Mouse (Mus musculus): Measurements from ENCODE around the gene Elovl6. TPM values are rescaled to one million over a fixed set of nuclear protein-coding genes. Genes with fewer than 3 reads are reported as not detected.
A peak's percentile ranks its signal among the peaks of the same experiment; 100 is the strongest.

Gene Elovl6
- total RNA-seq, 2 experiments from 2014 or later: 0.56 to 0.79 TPM

GRCm38 (mm10) chr3:129634260-129634901 lies 102.2 kb downstream of the Elovl6 start:
- intact Hi-C loops (cut with DNase I): no loop called here
- DNase-seq: no peak

- intact Hi-C loops (cut with DNase I): loop anchor here (5.0 kb wide), 1 partner anchor 105 kb away; the partner anchor contains the start of gene Elovl6
- no peak for DNase-seq
Observed at GRCm38 (mm10) chr3:129637446-129637845, 105.3 kb downstream of the Elovl6 start.

GRCm38 (mm10) chr3:129639701-129640100 lies 107.5 kb downstream of the Elovl6 start:
- DNase-seq: no peak
- intact Hi-C loops (cut with DNase I): loop anchor here (5.0 kb wide), 1 partner anchor 107 kb away; the partner anchor contains the start of gene Elovl6

- intact Hi-C loops (cut with DNase I): no loop called here
- DNase-seq: no peak
Observed at GRCm38 (mm10) chr3:129640211-129641000, 108.3 kb downstream of the Elovl6 start.

GRCm38 (mm10) chr3:129641621-129642020 lies 109.5 kb downstream of the Elovl6 start:
- intact Hi-C loops (cut with DNase I): no loop called here
- DNase-seq: no peak

GRCm38 (mm10) chr3:129645409-129645808 lies 113.3 kb downstream of the Elovl6 start:
- intact Hi-C loops (cut with DNase I): no loop called here
- no peak for DNase-seq

GRCm38 (mm10) chr3:129646781-129647180 lies 114.6 kb downstream of the Elovl6 start:
- intact Hi-C loops (cut with DNase I): no loop called here
- DNase-seq: no peak

GRCm38 (mm10) chr3:129647312-129647711 lies 115.2 kb downstream of the Elovl6 start:
- no peak for DNase-seq
- intact Hi-C loops (cut with DNase I): no loop called here

GRCm38 (mm10) chr3:129648598-129648997 lies 116.4 kb downstream of the Elovl6 start:
- intact Hi-C loops (cut with DNase I): no loop called here
- no peak for DNase-seq

- intact Hi-C loops (cut with DNase I): no loop called here
- DNase-seq: no peak
Observed at GRCm38 (mm10) chr3:129649586-129650292, 117.6 kb downstream of the Elovl6 start.

GRCm38 (mm10) chr3:129650293-129650612 lies 118.1 kb downstream of the Elovl6 start:
- no peak for DNase-seq
- intact Hi-C loops (cut with DNase I): no loop called here

- DNase-seq: no peak
- intact Hi-C loops (cut with DNase I): no loop called here
Observed at GRCm38 (mm10) chr3:129650931-129651330, 118.8 kb downstream of the Elovl6 start.

- intact Hi-C loops (cut with DNase I): no loop called here
- no peak for DNase-seq
Observed at GRCm38 (mm10) chr3:129651765-129652164, 119.6 kb downstream of the Elovl6 start.

GRCm38 (mm10) chr3:129652476-129652875 lies 120.3 kb downstream of the Elovl6 start:
- intact Hi-C loops (cut with DNase I): no loop called here
- no peak for DNase-seq

- no peak for DNase-seq
- intact Hi-C loops (cut with DNase I): no loop called here
Observed at GRCm38 (mm10) chr3:129656540-129656939, 124.4 kb downstream of the Elovl6 start.

GRCm38 (mm10) chr3:129657222-129657621 lies 125.1 kb downstream of the Elovl6 start:
- intact Hi-C loops (cut with DNase I): no loop called here

GRCm38 (mm10) chr3:129657775-129658174 lies 125.6 kb downstream of the Elovl6 start:
- DNase-seq: no peak
- intact Hi-C loops (cut with DNase I): no loop called here

More at GRCm38 (mm10) chr3:129657222-129657621, 125.1 kb downstream of the Elovl6 start:
- no peak for DNase-seq

- DNase-seq: no peak
- intact Hi-C loops (cut with DNase I): no loop called here
Observed at GRCm38 (mm10) chr3:129658776-129659175, 126.6 kb downstream of the Elovl6 start.

GRCm38 (mm10) chr3:129663906-129664305 lies 131.8 kb downstream of the Elovl6 start:
- intact Hi-C loops (cut with DNase I): no loop called here
- DNase-seq: no peak

- intact Hi-C loops (cut with DNase I): loop anchor here (5.0 kb wide), 1 partner anchor 59 kb away; no protein-coding TSS in a partner anchor
- no peak for DNase-seq
Observed at GRCm38 (mm10) chr3:129675923-129676322, 143.8 kb downstream of the Elovl6 start.

GRCm38 (mm10) chr3:129680258-129680657 lies 148.1 kb downstream of the Elovl6 start:
- intact Hi-C loops (cut with DNase I): no loop called here

More at GRCm38 (mm10) chr3:129680258-129680657, 148.1 kb downstream of the Elovl6 start:
- DNase-seq: peak; percentile 33 to 50

Measured in gastrocnemius, postnatal 36 days (tissue).